Mouse (Mus musculus): ENCODE measurements around the gene Rad18.

- TF ChIP-seq CTCF (conservative IDR thresholded peaks at IDR 0.05; ENCODE audit: insufficient read depth, insufficient read length, low read depth, low read length): no peak
- TF ChIP-seq POLR2A (IDR thresholded peaks at IDR 0.05; ENCODE audit: low read depth, low read length): no peak
These were observed 2.6 kb upstream of the Rad18 start for GRCm38 (mm10) chr6:112699115-112699514.
